Mouse (Mus musculus): Measurements from ENCODE around the gene Gm20696.

The Gm20696 gene

DNA sequence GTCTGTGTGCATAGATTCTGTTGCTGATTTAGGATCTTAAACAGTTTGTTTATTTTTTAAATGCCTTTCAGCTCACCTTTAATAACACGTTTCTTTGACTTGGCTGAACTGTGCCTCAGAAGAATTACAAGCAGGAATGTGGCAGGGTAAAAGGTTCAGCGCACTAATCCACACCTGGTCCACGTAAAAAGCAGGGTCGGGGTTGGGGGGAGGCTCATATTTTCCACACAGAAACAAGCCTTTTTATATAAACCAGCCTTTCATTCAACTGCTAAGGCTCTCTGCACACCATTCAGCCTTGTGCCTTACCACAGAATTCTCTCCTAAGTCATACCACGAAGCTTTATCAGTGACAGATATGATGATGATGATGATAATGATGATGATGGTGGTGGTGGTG is 393.4 kb downstream of the Gm20696 start:
- no peak for DNase-seq

DNA sequence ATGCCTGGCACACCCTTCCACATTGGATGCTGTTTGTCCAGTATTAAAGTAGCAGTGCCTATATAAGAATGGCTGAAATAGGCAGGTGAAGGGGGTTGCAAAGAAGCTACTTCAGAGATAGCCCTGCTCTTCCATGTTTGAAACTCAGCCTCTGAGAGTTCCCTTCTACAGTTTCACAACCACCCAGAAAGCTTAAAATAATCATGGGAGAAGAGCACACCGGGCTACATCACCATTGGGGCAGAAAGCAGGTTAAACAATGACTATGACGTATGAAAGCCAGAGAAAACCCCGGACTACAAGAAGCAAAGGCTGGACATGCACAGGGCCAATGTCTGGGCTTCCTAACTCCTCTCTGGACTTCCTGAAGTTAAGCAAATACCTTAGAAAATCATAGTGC is 394.4 kb downstream of the Gm20696 start:
- no peak for DNase-seq

DNA sequence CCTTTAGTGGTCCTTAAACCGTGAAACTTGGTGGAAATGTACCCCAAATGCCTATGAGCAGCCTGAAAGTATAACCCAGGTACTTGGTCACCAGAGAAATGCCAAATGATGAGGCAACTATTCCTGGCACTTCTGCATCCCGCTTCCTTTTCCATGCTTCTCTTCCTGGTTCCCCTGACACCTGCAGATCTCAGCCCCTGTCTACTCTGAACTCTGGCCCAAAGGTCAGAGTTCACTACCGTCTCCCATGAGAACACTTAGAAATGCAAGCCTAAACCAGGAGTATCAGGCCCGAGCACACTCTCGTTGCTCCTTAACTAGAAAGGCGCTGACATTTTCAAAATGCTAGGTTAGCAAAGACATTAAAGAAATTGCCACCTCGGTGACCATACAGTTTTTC is 394.9 kb downstream of the Gm20696 start:
- no peak for DNase-seq

DNA sequence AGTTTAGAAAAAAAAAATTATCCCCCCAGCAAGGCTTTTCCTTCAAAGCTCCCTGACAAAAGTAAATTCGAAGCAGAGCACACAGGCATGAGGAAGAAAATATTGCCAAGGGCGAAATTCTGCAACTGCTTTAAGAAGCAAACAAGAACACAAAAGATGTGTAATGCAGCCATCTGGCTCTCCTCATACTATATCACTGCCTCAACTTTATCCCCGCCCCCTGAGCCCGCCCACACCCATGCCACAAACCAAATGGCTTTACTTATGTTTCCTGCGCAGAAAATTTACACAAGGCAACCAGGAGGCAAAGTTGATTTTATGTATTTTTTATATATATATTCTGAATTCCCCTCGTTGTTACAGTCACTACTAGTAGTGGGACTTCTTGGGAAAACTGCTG is 396.7 kb downstream of the Gm20696 start:
- no peak for DNase-seq

GRCm38 (mm10) chr6:99268171-99269061 is 398.2 kb downstream of the Gm20696 start:
- no peak for DNase-seq

- DNase-seq, result peak; percentile 17
Measured at GRCm38 (mm10) chr6:99265945-99266656, 400.5 kb downstream of the Gm20696 start.

DNA sequence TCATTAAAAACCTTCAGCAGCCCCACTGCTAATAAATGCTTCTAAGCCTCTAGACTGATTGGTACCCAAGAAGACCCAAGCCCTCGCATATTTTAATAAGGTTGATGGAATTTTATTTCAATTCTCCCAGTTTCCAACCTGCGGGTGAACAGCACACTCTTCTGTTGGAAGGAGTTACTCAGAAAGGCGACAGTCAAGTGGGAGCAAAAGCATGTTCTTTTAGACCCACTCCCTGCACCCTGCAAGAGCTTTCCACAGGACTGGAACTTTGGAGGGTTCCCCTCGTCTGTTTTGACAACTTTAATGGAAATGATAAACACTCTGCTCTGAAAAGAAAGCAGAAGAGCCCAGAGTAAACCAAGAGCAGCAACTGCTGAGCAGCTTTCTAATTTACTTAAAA is 401.4 kb downstream of the Gm20696 start:
- no peak for DNase-seq

DNA sequence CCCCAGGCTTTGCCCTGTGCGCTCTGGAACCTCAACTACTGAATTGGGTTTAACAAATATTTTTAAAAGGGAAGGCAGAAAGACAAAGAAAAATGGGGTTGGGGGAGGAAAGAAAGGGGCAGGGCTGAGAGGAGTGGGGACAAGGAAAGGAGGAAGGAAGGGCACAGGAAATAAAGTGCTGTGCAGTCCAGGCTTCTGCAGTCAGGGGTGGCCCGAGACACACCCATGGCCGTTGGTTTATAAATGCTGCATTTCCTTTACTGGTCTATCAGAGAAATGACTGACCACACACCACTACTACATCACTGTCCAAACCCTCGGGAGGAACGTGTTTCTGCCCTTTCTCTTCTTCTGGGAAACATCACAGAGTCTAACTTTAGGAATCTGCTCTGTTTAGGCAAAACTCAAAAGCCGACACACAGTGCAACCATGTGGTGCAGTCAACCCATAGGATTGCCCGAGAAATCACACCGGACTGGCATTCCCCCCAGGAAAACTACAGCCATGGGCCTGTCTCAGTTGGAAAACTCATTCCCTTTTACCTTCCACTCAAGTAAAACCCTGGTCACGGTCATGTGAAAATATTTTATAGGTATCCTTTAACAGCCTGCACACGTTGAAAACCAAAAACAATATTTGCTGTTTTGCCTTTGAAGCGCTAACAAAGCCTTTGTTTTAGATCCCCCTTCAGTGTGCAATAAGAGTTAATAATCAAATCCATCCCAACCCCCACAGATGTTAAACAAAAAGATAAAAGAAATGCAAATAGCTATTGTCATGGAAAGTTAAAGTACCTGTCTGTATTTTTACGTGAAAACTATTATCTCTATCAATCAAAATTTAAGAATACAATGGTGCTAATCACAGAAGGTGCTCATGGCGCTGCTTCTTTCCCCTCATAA is 402.2 kb downstream of the Gm20696 start:
- DNase-seq, result no peak

GRCm38 (mm10) chr6:99263886-99264185 is 402.8 kb downstream of the Gm20696 start:
- no peak for DNase-seq

- peak; percentile 25 for DNase-seq
Measured at GRCm38 (mm10) chr6:99263061-99263885, 403.3 kb downstream of the Gm20696 start.

- DNase-seq, result no peak
Measured at GRCm38 (mm10) chr6:99261737-99262130, 404.9 kb downstream of the Gm20696 start.

- DNase-seq, result no peak
Measured at GRCm38 (mm10) chr6:99260941-99261736, 405.5 kb downstream of the Gm20696 start.

DNA sequence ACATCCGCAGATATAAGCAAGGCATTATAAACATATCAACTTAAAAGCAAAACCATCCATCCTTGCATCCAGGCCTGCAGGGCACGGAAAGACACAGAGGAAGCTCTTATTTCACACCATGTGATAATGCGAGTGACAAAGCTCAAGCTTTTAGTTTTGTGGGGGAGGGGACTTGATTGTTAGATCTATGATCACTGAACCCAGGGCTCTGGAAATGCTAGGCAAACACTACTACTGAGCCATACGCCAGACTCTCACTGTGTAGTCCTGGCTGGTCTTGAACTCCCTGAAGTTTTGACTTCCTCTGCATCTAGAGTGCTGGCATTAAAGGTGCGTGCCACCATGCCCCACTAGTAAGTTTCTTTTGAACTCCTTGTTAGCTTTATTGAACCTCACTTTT is 408.3 kb downstream of the Gm20696 start:
- DNase-seq, result no peak

DNA sequence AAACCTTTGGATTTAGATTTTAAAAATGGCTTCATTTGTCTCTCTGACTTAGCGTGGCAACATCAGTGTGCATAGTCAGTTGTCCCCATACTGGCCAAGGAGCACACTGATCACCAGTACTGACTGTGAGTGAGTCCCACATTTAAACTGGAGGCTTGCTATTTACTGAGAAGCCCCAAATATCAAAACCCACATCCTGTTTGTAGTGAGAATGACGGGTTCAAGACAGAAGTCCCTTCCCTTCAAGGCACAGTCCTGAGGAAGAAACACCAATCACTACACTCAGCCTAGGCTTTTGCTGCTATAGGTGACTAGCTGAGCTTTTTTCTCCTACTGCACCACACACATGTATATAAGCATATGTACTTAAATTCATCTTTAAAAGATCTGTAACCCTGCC is 408.9 kb downstream of the Gm20696 start:
- no peak for DNase-seq

DNA sequence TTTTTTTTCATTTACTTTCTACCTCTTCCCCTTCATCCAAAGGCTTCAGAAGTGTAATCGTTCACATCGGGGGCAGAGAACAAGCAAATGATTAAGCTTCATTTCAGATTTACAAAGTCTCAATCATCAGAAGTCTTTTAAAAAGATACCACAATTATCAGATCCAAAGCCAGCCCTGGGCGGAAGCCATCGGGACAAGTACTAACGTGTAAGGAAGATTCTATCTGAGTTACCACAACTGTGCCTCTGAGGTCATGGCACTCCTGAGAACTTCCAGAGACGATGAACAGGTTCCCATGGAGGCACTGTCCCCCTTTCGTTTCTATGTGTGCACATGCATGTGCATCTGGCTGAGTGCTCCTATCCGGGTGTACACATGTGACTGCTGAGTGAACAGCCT is 413.3 kb downstream of the Gm20696 start:
- DNase-seq, result no peak

GRCm38 (mm10) chr6:99252816-99253215 is 413.8 kb downstream of the Gm20696 start:
- DNase-seq, result no peak

DNA sequence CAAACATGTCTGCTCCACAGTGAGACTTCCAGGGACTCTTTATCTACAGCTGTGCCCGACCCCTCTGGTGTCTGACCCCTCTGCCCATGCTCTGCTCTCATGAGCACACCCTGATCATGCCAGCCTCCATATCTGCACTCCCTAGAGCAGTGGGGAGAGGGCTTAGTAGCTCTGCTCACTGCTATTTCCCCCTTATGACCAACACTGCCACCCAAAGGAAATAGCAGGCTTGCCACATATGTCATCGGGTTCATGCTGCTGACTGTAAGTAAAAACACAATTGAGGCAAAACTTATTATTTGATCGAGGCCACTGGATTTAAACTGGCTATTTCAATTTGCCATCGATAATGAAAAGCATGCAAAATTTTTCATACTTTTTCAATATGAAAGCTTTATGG is 414.7 kb downstream of the Gm20696 start:
- DNase-seq, result no peak

DNA sequence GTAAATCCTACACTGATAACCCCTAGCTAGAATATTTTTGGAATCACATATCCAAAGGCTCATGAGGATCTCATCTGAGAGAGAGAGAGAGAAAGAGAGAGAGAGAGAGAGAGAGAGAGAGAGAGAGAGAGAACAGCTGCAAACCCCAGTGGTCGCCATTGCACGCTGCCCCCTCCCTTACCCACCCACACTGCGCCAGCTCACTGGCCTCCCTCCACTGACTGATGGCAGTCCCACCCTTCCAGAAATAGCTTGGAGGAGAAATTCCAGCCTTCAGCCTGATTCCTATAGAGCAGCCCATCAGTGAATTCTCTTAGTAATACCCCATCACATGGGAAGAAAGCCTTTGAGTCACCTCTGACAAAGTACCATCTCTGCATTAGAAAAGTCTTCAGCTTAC is 415.4 kb downstream of the Gm20696 start:
- no peak for DNase-seq

GRCm38 (mm10) chr6:99249496-99250030 is 417.0 kb downstream of the Gm20696 start:
- DNase-seq, result no peak

DNA sequence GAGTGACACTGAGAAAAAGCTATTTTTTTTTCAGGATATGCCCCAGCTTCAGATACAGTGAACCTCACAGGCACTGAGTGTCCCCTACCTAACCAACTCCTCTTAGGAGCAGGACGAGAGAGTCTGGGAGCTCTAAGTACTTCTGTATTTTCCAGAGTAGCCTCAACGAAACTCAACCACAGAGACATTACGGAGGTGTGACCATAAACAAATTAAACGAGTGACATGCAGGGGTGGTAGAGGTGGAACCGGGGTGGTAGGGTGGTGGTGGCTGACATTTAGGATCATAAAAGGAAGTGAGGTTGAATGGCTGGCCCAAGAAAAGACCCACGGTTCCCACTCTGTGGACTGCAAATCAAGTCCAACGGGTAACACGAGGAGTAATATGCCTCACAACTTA is 418.2 kb downstream of the Gm20696 start:
- DNase-seq, result no peak

Measured in liver (tissue).